Mouse (Mus musculus) left cerebral cortex, adult 18-20 months (tissue): ENCODE results near the gene A730009L09Rik. TPM values are rescaled to one million over a fixed set of nuclear protein-coding genes. Genes with fewer than 3 reads are reported as not detected.

Experiments used
- DNase-seq, 2 experiments: peaks; one replicate each; pipeline ENCODE4 v3.0.0; 2021 to 2022; ENCODE audit warnings: low spot score in 2 of 2, mixed read lengths in 1 of 2
- total RNA-seq, 2 experiments: library from RNA; stranded (reverse); gene quantifications; 2 replicates each; pipeline ENCODE4 v1.2.3; 2021

A730009L09Rik gene
- total RNA-seq, 2 experiments from 2014 or later: 0.14 to 2.2 TPM

GRCm38 (mm10) chr16:84559569-84560278, 44.8 kb downstream of the A730009L09Rik start:
- DNase-seq: peak in 1 of 2 experiments; percentile 25

- DNase-seq: no peak
These were observed 45.3 kb downstream of the A730009L09Rik start for GRCm38 (mm10) chr16:84560279-84560602.

Other genes starting within 250 kb of the A730009L09Rik start
- 10 to 100 TPM; 22.2 to 22.9 TPM for gene Mrpl39, start 220.6 kb downstream of the A730009L09Rik start, total RNA-seq